Mouse (Mus musculus) hindbrain, embryonic 14.5 days (tissue): ENCODE measurements around the gene Nat14. TPM values are rescaled to one million over a fixed set of nuclear protein-coding genes. Genes with fewer than 3 reads are reported as not detected.
"Not testable (repeated sequence)": the region's sequence is repeated elsewhere in the genome, so short reads cannot be mapped to it uniquely, and the experiment has no call there.

Source experiments
- ATAC-seq: fragments of 200-750 bp; cut with Nextera tagmentation; 2 replicates; pipeline ENCODE4 v1.8.0; 2017; ENCODE audit warnings: moderate number of reproducible peaks, mild to moderate bottlenecking, moderate TSS enrichment, moderate library complexity; ENCODE audit not compliant: low FRiP score
- DNase-seq: peaks from one replicate; pipeline ENCODE4 v3.0.0-alpha.2; 2015; ENCODE audit warnings: low spot score
- H3K27ac ChIP-seq: fragments of 300-500 bp; sonication (generic); 2 replicates; pipeline ENCODE4 v1.5.1; 2014; ENCODE audit warnings: mild to moderate bottlenecking, moderate library complexity
- H3K27me3 ChIP-seq: fragments of 300-500 bp; sonication (generic); 2 replicates; pipeline ENCODE4 v1.6.1; 2014; ENCODE audit warnings: mild to moderate bottlenecking, low read length, mixed read lengths; ENCODE audit not compliant: control insufficient read depth, insufficient read depth
- H3K36me3 ChIP-seq: fragments of 300-500 bp; sonication (generic); replicated peaks from 2 replicates; pipeline ENCODE4 v1.6.1; 2014; ENCODE audit not compliant: control insufficient read depth, insufficient read depth
- H3K4me1 ChIP-seq: fragments of 300-500 bp; sonication (generic); replicated peaks from 2 replicates; pipeline ENCODE4 v1.6.1; 2014; ENCODE audit warnings: antibody characterized with exemption, low read length, mixed read lengths; ENCODE audit not compliant: control insufficient read depth, insufficient read depth
- H3K4me2 ChIP-seq: fragments of 300-500 bp; sonication (generic); replicated peaks from 2 replicates; pipeline ENCODE4 v1.6.1; 2014; ENCODE audit warnings: mild to moderate bottlenecking, moderate library complexity
- H3K4me3 ChIP-seq: fragments of 300-500 bp; sonication (generic); replicated peaks from 2 replicates; pipeline ENCODE4 v1.5.1; 2014; ENCODE audit warnings: mild to moderate bottlenecking, low read length
- H3K9ac ChIP-seq: fragments of 300-500 bp; sonication (generic); 2 replicates; pipeline ENCODE4 v1.6.1; 2014
- H3K9me3 ChIP-seq: fragments of 300-500 bp; sonication (generic); 2 replicates; pipeline ENCODE4 v1.6.1; 2016; ENCODE audit warnings: low read length; ENCODE audit not compliant: control insufficient read depth
- WGBS: fragments of 180-500 bp; shearing (Covaris S2); extraction: QIAGEN DNeasy Blood & Tissue Kit; methylation state at CpG from one replicate; pipeline ENCODE4 v1.1.7; 2014; 5-methylcytosine and 5-hydroxymethylcytosine counted together
- polyA plus RNA-seq: library from polyadenylated mRNA; unstranded; fragments of >200 nt; fragmentation: Nextera tagmentation; extraction: Ambion mirVana; gene quantifications from 2 replicates; pipeline ENCODE4 v1.2.1, GENCODE M21; 2014

The Nat14 gene
- 23.3 and 23.6 TPM in 2 replicates for polyA plus RNA-seq

- ATAC-seq (no peak), DNase-seq (no peak)
- peak within 1 kb of the TSS; percentile 82 for H3K4me2 ChIP-seq
- H3K9me3 ChIP-seq, result no peaks in the 10 kb centered on the region
- H3K4me3 ChIP-seq, result peak within 1 kb of the TSS; percentile 35
- peak within 1 kb of the TSS; percentile 98 for H3K27ac ChIP-seq
- no peaks in the 10 kb centered on the region for H3K27me3 ChIP-seq
- peaks cover 41% of the 10 kb centered on the region for H3K4me1 ChIP-seq
- H3K9ac ChIP-seq, result peak within 1 kb of the TSS; percentile 61
- WGBS, result 33% methylated on average over 8 of the region's 8 CpGs
- H3K36me3 ChIP-seq, result peaks cover 32% of the 10 kb centered on the region
Observed at GRCm38 (mm10) chr7:4921824-4922482, at the start of gene Nat14. Gene Nat14, plus strand, starts transcription at chr7:4922028.

DNA sequence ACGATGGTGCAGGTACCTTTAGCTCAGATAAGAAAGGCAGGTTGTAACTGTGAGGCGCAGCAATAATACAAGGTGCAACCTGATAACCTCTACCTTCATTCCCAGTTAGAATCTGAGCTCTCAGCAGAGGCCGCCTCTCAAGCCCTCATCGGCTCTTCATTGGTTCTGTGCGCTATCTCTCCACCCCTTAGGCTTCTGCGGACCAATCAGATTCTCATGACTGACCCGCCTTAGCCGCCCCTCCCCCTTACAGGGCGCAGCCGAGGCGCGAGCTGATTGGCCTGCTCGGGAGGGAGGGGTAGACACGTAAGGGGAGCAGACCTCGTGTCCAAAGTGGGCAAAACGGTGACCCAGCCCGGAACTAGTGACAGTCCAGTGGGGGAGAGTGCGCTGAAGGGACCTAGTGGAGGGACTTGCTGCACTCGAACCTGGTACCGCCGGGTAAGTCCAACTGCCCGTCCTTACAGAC lies 45.0 kb upstream of the Nat14 start, which contains the start of gene Isoc2a:
Gene Isoc2a, plus strand, starts transcription at position 401 of the 469 bp plus-strand sequence.
- DNase-seq, result peak; percentile 89
- peak within 1 kb of the TSS; percentile 46 for H3K4me3 ChIP-seq
- no peaks in the 10 kb centered on the region for H3K36me3 ChIP-seq
- H3K27ac ChIP-seq, result peak within 1 kb of the TSS; percentile 63
- peak within 1 kb of the TSS; percentile 65 for H3K9ac ChIP-seq
- ATAC-seq, result peak; percentile 100
- no peaks in the 10 kb centered on the region for H3K27me3 ChIP-seq
- under 1% methylated on average over 22 of the region's 22 CpGs for WGBS
- peak within 1 kb of the TSS; percentile 95 for H3K4me2 ChIP-seq
- H3K9me3 ChIP-seq, result no peaks in the 10 kb centered on the region
- H3K4me1 ChIP-seq, result peaks cover 10% of the 10 kb centered on the region; the same call in 1 of the 2 replicates

DNA sequence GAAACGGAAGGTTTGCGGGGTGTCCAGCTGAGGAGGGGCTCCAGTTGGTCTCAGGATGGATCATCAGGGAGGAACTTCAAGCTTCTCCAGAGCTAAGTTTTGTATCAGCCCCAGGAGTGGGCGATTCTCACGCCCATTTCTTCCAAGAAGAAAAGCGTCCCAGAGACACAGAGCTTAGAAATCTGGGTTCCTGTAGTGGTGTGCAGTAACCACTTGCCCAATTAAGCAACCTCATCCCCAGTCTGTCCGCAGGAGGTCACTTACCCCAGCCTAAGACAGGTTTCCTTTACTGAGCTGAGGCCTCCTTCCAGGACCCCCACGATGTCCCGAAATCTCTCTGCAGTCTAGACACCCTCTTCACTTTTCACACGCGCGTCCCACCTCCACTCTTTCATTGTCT lies 44.6 kb upstream of the Nat14 start:
- Histone ChIP-seq H3K27me3 (no peaks in the 10 kb centered on the region), H3K9me3 (no peaks in the 10 kb centered on the region), H3K4me1 (peaks cover 10% of the 10 kb centered on the region; the same call in 1 of the 2 replicates), H3K4me3 (peak overlapping the region; percentile 46), H3K9ac (peak overlapping the region; percentile 65), H3K36me3 (no peaks in the 10 kb centered on the region), H3K27ac (no peak overlapping the region), H3K4me2 (peak overlapping the region; percentile 95)
- DNase-seq, result no peak
- peak; percentile 10; the same call in 1 of the 2 replicates for ATAC-seq
- WGBS, result 10% methylated on average over 11 of the region's 11 CpGs

GRCm38 (mm10) chr7:4878186-4878585 lies 43.6 kb upstream of the Nat14 start:
- Histone ChIP-seq H3K27ac (no peak overlapping the region), H3K4me2 (no peak overlapping the region), H3K4me3 (no peak overlapping the region), H3K27me3 (no peaks in the 10 kb centered on the region), H3K9me3 (no peaks in the 10 kb centered on the region), H3K4me1 (peaks cover 10% of the 10 kb centered on the region; the same call in 1 of the 2 replicates), H3K9ac (no peak overlapping the region), H3K36me3 (no peaks in the 10 kb centered on the region)
- DNase-seq, result no peak
- no peak for ATAC-seq

- H3K4me3 ChIP-seq, DNase-seq, H3K27ac ChIP-seq, H3K4me2 ChIP-seq, H3K36me3 ChIP-seq, H3K4me1 ChIP-seq, ATAC-seq, H3K9me3 ChIP-seq, H3K27me3 ChIP-seq, H3K9ac ChIP-seq: not testable (repeated sequence)
- 92% methylated on average over 1 of the region's 1 CpGs for WGBS
Observed at GRCm38 (mm10) chr7:4879036-4879435, 42.8 kb upstream of the Nat14 start.

GRCm38 (mm10) chr7:4886680-4887079 lies 35.1 kb upstream of the Nat14 start:
- Histone ChIP-seq H3K4me3 (no peak overlapping the region), H3K4me1 (no peaks in the 10 kb centered on the region)
- 84% methylated on average over 4 of the region's 4 CpGs for WGBS

DNA sequence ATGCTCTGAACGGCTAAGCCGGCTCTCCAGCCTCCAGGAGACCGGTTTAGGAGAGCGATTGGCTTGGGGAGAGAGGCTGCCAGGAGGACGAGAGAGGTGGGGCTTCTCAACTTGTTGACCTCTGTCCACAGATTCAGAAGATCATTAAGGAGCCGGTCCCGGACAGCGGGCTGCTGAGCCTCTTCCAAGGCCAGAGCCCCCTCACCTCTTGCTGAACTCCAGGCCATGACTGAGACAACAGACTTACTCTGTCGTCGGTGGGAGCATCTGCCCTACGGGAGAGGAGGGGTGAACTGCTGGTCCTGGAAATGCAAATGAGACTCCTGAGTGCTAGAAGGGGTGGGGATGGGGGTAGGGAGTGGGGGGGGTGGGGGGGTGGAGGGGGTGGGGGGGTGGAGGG lies 26.6 kb upstream of the Nat14 start:
- Histone ChIP-seq H3K4me3 (no peak overlapping the region), H3K4me1 (0 out of 2 replicates have a peak, but pooled peaks cover 2% of the 10 kb centered on the region), H3K36me3 (no peaks in the 10 kb centered on the region), H3K9me3 (no peaks in the 10 kb centered on the region), H3K9ac (no peak overlapping the region), H3K4me2 (no peak overlapping the region), H3K27ac (no peak overlapping the region), H3K27me3 (no peaks in the 10 kb centered on the region)
- 59% methylated on average over 11 of the region's 11 CpGs for WGBS
- ATAC-seq (no peak), DNase-seq (no peak)

More at GRCm38 (mm10) chr7:4886680-4887079, 35.1 kb upstream of the Nat14 start:
- Histone ChIP-seq H3K9me3 (0 out of 2 replicates have a peak, but pooled peaks cover 4% of the 10 kb centered on the region), H3K4me2 (no peak overlapping the region), H3K27me3 (no peaks in the 10 kb centered on the region), H3K27ac (no peak overlapping the region), H3K9ac (no peak overlapping the region), H3K36me3 (no peaks in the 10 kb centered on the region)
- no peak for ATAC-seq
- DNase-seq, result no peak

GRCm38 (mm10) chr7:4898851-4899648 lies 22.8 kb upstream of the Nat14 start:
- no peaks in the 10 kb centered on the region for H3K27me3 ChIP-seq
- no peak for DNase-seq
- no peaks in the 10 kb centered on the region for H3K36me3 ChIP-seq
- peak overlapping the region; percentile 45 for H3K9ac ChIP-seq
- ATAC-seq, result peak; percentile 35; the same call in 1 of the 2 replicates
- peak overlapping the region; percentile 33; the same call in 1 of the 2 replicates for H3K27ac ChIP-seq
- peak overlapping the region; percentile 26 for H3K4me3 ChIP-seq
- 22% methylated on average over 17 of the region's 18 CpGs for WGBS
- peak overlapping the region; percentile 55 for H3K4me2 ChIP-seq
- H3K4me1 ChIP-seq, result 0 out of 2 replicates have a peak, but pooled peaks cover 5% of the 10 kb centered on the region
- no peaks in the 10 kb centered on the region for H3K9me3 ChIP-seq
